16 mouse cellular contexts compared by ENCODE assay signal in genomic region chr7:142374413-142375015, GRCm38 (mm10). TPM values are rescaled to one million over a fixed set of nuclear protein-coding genes. Genes with fewer than 3 reads are reported as not detected.
A peak's percentile ranks its signal among the peaks of the same experiment; 100 is the strongest.
DNase-seq lines count a peak whose midpoint lies in the region; TF ChIP-seq lines count a peak whose summit lies in the region.
"Had no signal": no experiment of that assay in that cellular context is flagged by ENCODE, and none has a peak within 500 bp of the region (broad histone marks: within the 10 kb centered on the region; RNA-seq: fewer than 3 reads in every experiment).

No protein-coding gene starts in this region.

- no peak overlapping the region for H3K27ac ChIP-seq in thymus, adult 2 months (ENCODE audit: control insufficient read depth, insufficient read depth, low read length)
- H3K27ac ChIP-seq: forebrain, embryonic 15.5 days; intestine, embryonic 15.5 days had no signal

- no peak overlapping the region for H3K4me3 ChIP-seq in myocyte
- H3K4me3 ChIP-seq in thymus, adult 2 months (ENCODE audit: control insufficient read depth, insufficient read depth, low read length) = no peak overlapping the region
- H3K4me3 ChIP-seq: forebrain, embryonic 15.5 days; intestine, embryonic 15.5 days had no signal

- peak; percentile 48 for DNase-seq in adrenal gland, postnatal 14 days
- DNase-seq in adrenal gland, adult 8-10 months = no peak
- DNase-seq in heart, adult 8-10 months (ENCODE audit: low spot score) = peak; percentile 55
- DNase-seq in heart, postnatal 25 days (ENCODE audit: low spot score) = no peak
- peak; percentile 51 for DNase-seq in gonadal fat pad, adult 2 months (ENCODE audit: low read depth)
- DNase-seq in thymus, adult 2 months = no peak
- no peak for DNase-seq in yolk sac, embryonic 10.5 days (ENCODE audit: low spot score)
- DNase-seq: lung, embryonic 14.5 days; retina, postnatal 1 day had no signal

- no peak for TF ChIP-seq CTCF in thymus, adult 2 months (IDR thresholded peaks at IDR 0.05; ENCODE audit: borderline replicate concordance, control insufficient read depth, extremely low read depth, insufficient read depth, low read length, poor library complexity)

- intact Hi-C loops in heart, postnatal 25 days (cut with DNase I) = no loop called here

- H3K36me3 ChIP-seq in myocyte (ENCODE audit: control insufficient read depth, insufficient read depth) = peaks cover 14% of the 10 kb centered on the region
- H3K36me3 ChIP-seq in thymus, adult 2 months (ENCODE audit: control insufficient read depth, insufficient read depth, low read length) = peaks cover 28% of the 10 kb centered on the region

- no peaks in the 10 kb centered on the region for H3K27me3 ChIP-seq in myocyte (ENCODE audit: control insufficient read depth, insufficient read depth, insufficient read length)
- no peaks in the 10 kb centered on the region for H3K27me3 ChIP-seq in thymus, adult 2 months (ENCODE audit: control insufficient read depth, insufficient read depth, low read length)

- WGBS in thymus, adult 2 months = 94% methylated on average over 5 of the region's 5 CpGs

- TF ChIP-seq POLR2A in myocyte (IDR thresholded peaks at IDR 0.05; ENCODE audit: insufficient read length, low read depth) = no peak
- TF ChIP-seq POLR2A in thymus, adult 2 months (IDR thresholded peaks at IDR 0.05; ENCODE audit: control insufficient read depth, extremely low read depth, insufficient read depth, low read length, poor library complexity) = no peak

- no peak overlapping the region for H3ac ChIP-seq in myocyte (ENCODE audit: control insufficient read depth, insufficient read length)

- peaks cover 37% of the 10 kb centered on the region for H3K4me1 ChIP-seq in thymus, adult 2 months (replicated peaks; ENCODE audit: control insufficient read depth, insufficient read depth, low read length)

- peak overlapping the region; percentile 50 for H3K4me2 ChIP-seq in myocyte (ENCODE audit: low read depth)
- H3K4me2 ChIP-seq: forebrain, embryonic 15.5 days; intestine, embryonic 15.5 days; lung, embryonic 14.5 days had no signal

- no peaks in the 10 kb centered on the region for H3K79me2 ChIP-seq in myocyte (ENCODE audit: control insufficient read depth, insufficient read depth)

TF ChIP-seq in myocyte, 11 proteins besides CTCF, POLR2A, EP300 and RAD21:
- TF ChIP-seq REST (IDR thresholded peaks at IDR 0.05; ENCODE audit: insufficient read depth, insufficient read length) (no peak), POLR2AphosphoS2 (IDR thresholded peaks at IDR 0.05; ENCODE audit: insufficient read length, low read depth) (peak; percentile 16)

RNA-seq across cellular contexts. Expression of gene Ifitm10, which starts 1.0 kb away (rescaled TPM):
- total RNA-seq in adrenal gland, postnatal 14 days (2021) = 3.8 and 5.1 TPM in 2 replicates
- 1 to 10 TPM; 2.7 to 7.8 (median 5.3) TPM for total RNA-seq in adrenal gland, adult 8-10 months (2022)
- 1 to 10 TPM; 2.4 to 4.7 (median 3.4) TPM for total RNA-seq in heart, adult 8-10 months (2022)
- 1 to 10 TPM; 1.8 to 2.0 TPM for total RNA-seq in heart, postnatal 25 days (2021)
- polyA plus RNA-seq in gonadal fat pad, adult 2 months (2012; rRNA removed) = 4.5 and 5.4 TPM in 2 replicates
- 5.4 TPM for polyA plus RNA-seq in myocyte (2012; fragmentation: generic; extraction: Trizol)
- polyA plus RNA-seq in thymus, adult 2 months (2012; rRNA removed) = 10.8 and 14.8 TPM in 2 replicates
- total RNA-seq: megakaryocyte-erythroid progenitor cell, adult 5-6 weeks had no signal
- polyA plus RNA-seq: neural tube, embryonic 11.5 days had no signal

RNA-seq across cellular contexts. Expression of gene Gm49369, which starts 8.0 kb away (rescaled TPM):
- total RNA-seq in adrenal gland, postnatal 14 days (2021) = 1.4 TPM in 1 of 2 replicates, not detected in the other
- total RNA-seq in adrenal gland, adult 8-10 months (2022) = 10 to 100 TPM in 3 of 4 experiments, 1 to 10 TPM in 1; 9.0 to 16.1 (median 11.0) TPM
- total RNA-seq in heart, adult 8-10 months (2022) = 10 to 100 TPM in 1 of 4 experiments, 1 to 10 TPM in 2, under 1 TPM in 1; 0.63 to 14.1 (median 6.3) TPM
- total RNA-seq in heart, postnatal 25 days (2021) = 1 to 10 TPM; 3.0 to 4.1 TPM
- polyA plus RNA-seq in gonadal fat pad, adult 2 months (2012; rRNA removed) = 0.74 and 1.0 TPM in 2 replicates
- 0.31 TPM for polyA plus RNA-seq in myocyte (2012; fragmentation: generic; extraction: Trizol)
- 0.23 and 0.31 TPM in 2 replicates for polyA plus RNA-seq in thymus, adult 2 months (2012; rRNA removed)
- total RNA-seq: megakaryocyte-erythroid progenitor cell, adult 5-6 weeks had no signal
- polyA plus RNA-seq: heart, embryonic 14.5 days; lung, embryonic 14.5 days; neural tube, embryonic 11.5 days; spleen, adult 2 months had no signal

RNA-seq across cellular contexts. Expression of gene Ctsd, which starts 13.3 kb away (rescaled TPM):
- total RNA-seq in adrenal gland, postnatal 14 days (2021) = 678 and 680 TPM in 2 replicates
- total RNA-seq in adrenal gland, adult 8-10 months (2022) = 1,000 to 10,000 TPM in 2 of 4 experiments, 100 to 1,000 TPM in 2; 808 to 1,559 (median 1,212) TPM
- 1,000 to 10,000 TPM; 1,038 to 1,126 (median 1,089) TPM for total RNA-seq in heart, adult 8-10 months (2022)
- 100 to 1,000 TPM; 692 to 727 TPM for total RNA-seq in heart, postnatal 25 days (2021)
- 1,099 and 1,739 TPM in 2 replicates for polyA plus RNA-seq in gonadal fat pad, adult 2 months (2012; rRNA removed)
- polyA plus RNA-seq in myocyte (2012; fragmentation: generic; extraction: Trizol) = 887 TPM
- 762 and 992 TPM in 2 replicates for polyA plus RNA-seq in thymus, adult 2 months (2012; rRNA removed)

Comparison
In these comparisons a context has a peak if more than half of its experiments do, and no peak if none do; other contexts are left out.
1. DNase-seq: peak in adrenal gland, postnatal 14 days (single experiment), heart, adult 8-10 months (single experiment) and gonadal fat pad, adult 2 months (single experiment); none in adrenal gland, adult 8-10 months (single experiment), heart, postnatal 25 days (single experiment), thymus, adult 2 months (single experiment) and yolk sac, embryonic 10.5 days (single experiment).